Mouse (Mus musculus) megakaryocyte, embryonic 14.5 days (primary cell): ENCODE measurements around the gene Dusp1. TPM values are rescaled to one million over a fixed set of nuclear protein-coding genes. Genes with fewer than 3 reads are reported as not detected.

Experiments used
- H3K27me3 ChIP-seq: replicated peaks from 2 replicates; pipeline ENCODE3; 2012; ENCODE audit warnings: inconsistent platforms
- H3K36me3 ChIP-seq: replicated peaks from 2 replicates; pipeline ENCODE3; 2012; ENCODE audit warnings: low read length, inconsistent platforms, mixed read lengths
- H3K4me1 ChIP-seq: 2 replicates; pipeline ENCODE4 v1.6.1; 2012; ENCODE audit warnings: inconsistent platforms
- H3K4me3 ChIP-seq: replicated peaks from 2 replicates; pipeline ENCODE3; 2012; ENCODE audit warnings: moderate library complexity, mild to moderate bottlenecking, inconsistent platforms
- H3K9me3 ChIP-seq: 2 replicates; pipeline ENCODE4 v1.6.1; 2012; ENCODE audit warnings: inconsistent platforms
- FLI1 ChIP-seq: IDR thresholded peaks from 2 replicates; pipeline ENCODE4 v1.6.1; 2012; ENCODE audit warnings: low read length, inconsistent platforms, mixed read lengths
- GATA1 ChIP-seq: IDR thresholded peaks from 3 replicates; pipeline ENCODE4 v1.6.1; 2012; ENCODE audit warnings: mixed read lengths, low read length, inconsistent platforms, borderline replicate concordance
- polyA plus RNA-seq: library from polyadenylated mRNA; stranded (reverse); fragments of >175 nt; gene quantifications from 2 replicates; pipeline ENCODE4 v1.2.3, GENCODE M21; 2012; ENCODE audit warnings: low replicate concordance; ENCODE audit not compliant: insufficient read depth

Gene Dusp1
- polyA plus RNA-seq, 1 experiment, result 65.1 TPM

DNA sequence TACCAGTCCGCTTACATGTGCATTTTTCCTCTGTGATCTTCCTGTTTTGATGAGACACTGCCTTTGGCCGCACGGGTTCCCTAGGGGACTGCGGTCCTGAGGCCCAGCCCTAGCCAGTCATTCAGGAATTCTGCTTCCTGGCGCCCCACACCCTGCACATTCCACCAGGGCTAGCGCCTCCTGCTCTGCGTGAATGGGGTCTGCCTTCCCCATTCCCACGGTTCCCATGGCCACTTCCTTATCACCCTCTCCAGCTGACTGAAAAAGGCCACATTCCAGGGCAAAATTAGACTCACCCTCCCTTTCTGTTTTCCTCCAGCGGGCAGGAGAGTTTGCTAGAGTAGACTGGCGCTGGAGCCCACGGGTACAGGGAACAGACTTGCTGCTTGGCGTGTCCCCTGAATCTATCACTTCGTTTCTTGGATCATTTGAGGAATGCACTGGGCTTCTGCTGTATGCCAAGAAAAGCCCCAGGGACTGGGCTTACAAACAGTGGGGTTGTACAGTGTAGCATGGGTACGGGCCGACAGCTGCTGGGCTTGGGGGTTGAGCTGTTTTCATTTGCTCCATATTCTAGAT lies 22.7 kb upstream of the Dusp1 start:
- Histone ChIP-seq H3K27me3 (no peaks in the 10 kb centered on the region), H3K4me3 (peak overlapping the region; percentile 80), H3K9me3 (peaks cover 17% of the 10 kb centered on the region), H3K4me1 (peaks cover 61% of the 10 kb centered on the region), H3K36me3 (peaks cover 70% of the 10 kb centered on the region)
- no peak for TF ChIP-seq GATA1
- no peak for TF ChIP-seq FLI1

GRCm38 (mm10) chr17:26584063-26584462 lies 22.1 kb upstream of the Dusp1 start:
- H3K4me1 ChIP-seq, result peaks cover 62% of the 10 kb centered on the region
- H3K4me3 ChIP-seq, result peak overlapping the region; percentile 80
- no peaks in the 10 kb centered on the region for H3K27me3 ChIP-seq
- H3K9me3 ChIP-seq, result peaks cover 17% of the 10 kb centered on the region
- peaks cover 74% of the 10 kb centered on the region for H3K36me3 ChIP-seq
- TF ChIP-seq FLI1 (no peak), GATA1 (no peak)

DNA sequence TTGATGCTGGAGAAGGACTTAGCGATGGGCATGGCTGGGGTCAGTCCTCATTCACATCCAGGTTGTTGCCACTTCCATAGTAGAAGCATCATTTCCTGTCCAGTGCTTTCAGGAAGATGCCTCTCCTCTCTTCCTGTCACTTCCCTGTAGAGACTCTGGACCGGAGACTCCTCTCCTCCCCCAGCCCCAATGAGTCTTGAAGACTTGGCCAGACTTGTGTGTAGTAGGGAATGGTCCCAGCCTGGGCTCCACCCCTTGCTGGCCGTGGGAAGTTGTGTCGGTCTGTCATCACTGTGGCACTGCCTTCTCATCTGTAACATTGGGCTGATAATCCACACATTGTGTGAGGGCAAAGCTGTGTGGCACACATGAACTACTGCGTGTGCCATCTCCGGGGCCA lies 21.7 kb upstream of the Dusp1 start:
- H3K27me3 ChIP-seq, result no peaks in the 10 kb centered on the region
- peaks cover 62% of the 10 kb centered on the region for H3K4me1 ChIP-seq
- peak overlapping the region; percentile 38 for H3K4me3 ChIP-seq
- peaks cover 75% of the 10 kb centered on the region for H3K36me3 ChIP-seq
- TF ChIP-seq FLI1 (no peak), GATA1 (no peak)
- peaks cover 17% of the 10 kb centered on the region for H3K9me3 ChIP-seq

- peaks cover 76% of the 10 kb centered on the region for H3K36me3 ChIP-seq
- TF ChIP-seq GATA1 (no peak), FLI1 (no peak)
- peak overlapping the region; percentile 1 for H3K4me3 ChIP-seq
Observed at GRCm38 (mm10) chr17:26583056-26583455, 21.1 kb upstream of the Dusp1 start.

GRCm38 (mm10) chr17:26582297-26582696 lies 20.4 kb upstream of the Dusp1 start:
- H3K36me3 ChIP-seq, result peaks cover 76% of the 10 kb centered on the region
- no peaks in the 10 kb centered on the region for H3K27me3 ChIP-seq
- H3K4me1 ChIP-seq, result peaks cover 73% of the 10 kb centered on the region
- TF ChIP-seq GATA1 (no peak), FLI1 (no peak)
- H3K9me3 ChIP-seq, result peaks cover 17% of the 10 kb centered on the region
- no peak overlapping the region for H3K4me3 ChIP-seq

More at GRCm38 (mm10) chr17:26583056-26583455, 21.1 kb upstream of the Dusp1 start:
- peaks cover 17% of the 10 kb centered on the region for H3K9me3 ChIP-seq
- H3K4me1 ChIP-seq, result peaks cover 65% of the 10 kb centered on the region
- H3K27me3 ChIP-seq, result no peaks in the 10 kb centered on the region

- peaks cover 81% of the 10 kb centered on the region for H3K4me1 ChIP-seq
- no peak overlapping the region for H3K4me3 ChIP-seq
- TF ChIP-seq FLI1 (no peak), GATA1 (no peak)
- no peaks in the 10 kb centered on the region for H3K27me3 ChIP-seq
- H3K9me3 ChIP-seq, result peaks cover 17% of the 10 kb centered on the region
- peaks cover 82% of the 10 kb centered on the region for H3K36me3 ChIP-seq
Observed at GRCm38 (mm10) chr17:26580873-26581401, 19.0 kb upstream of the Dusp1 start.

- Histone ChIP-seq H3K27me3 (no peaks in the 10 kb centered on the region), H3K9me3 (peaks cover 17% of the 10 kb centered on the region), H3K4me3 (no peak overlapping the region), H3K4me1 (peaks cover 82% of the 10 kb centered on the region), H3K36me3 (peaks cover 84% of the 10 kb centered on the region)
- TF ChIP-seq FLI1 (no peak), GATA1 (no peak)
Observed at GRCm38 (mm10) chr17:26579396-26579795, 17.5 kb upstream of the Dusp1 start.

DNA sequence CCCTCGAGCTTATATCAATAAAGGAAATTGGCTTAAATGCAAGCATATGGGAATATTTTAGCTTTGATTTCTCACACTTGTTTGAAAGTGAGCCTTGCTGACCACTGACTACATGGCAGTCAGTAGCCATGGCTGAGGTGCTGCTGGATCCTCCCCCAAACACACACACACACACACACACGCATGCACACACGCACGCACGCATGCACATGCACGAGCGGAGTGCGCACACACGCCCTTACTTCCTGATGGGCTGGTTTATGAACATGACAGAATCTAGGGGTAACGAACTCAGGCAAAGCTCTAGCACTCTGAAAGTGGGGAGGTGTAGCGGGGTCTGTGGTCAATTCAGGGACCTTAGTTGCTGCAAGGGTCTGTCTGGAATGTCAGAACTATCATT lies 16.8 kb upstream of the Dusp1 start:
- Histone ChIP-seq H3K27me3 (no peaks in the 10 kb centered on the region), H3K9me3 (peaks cover 17% of the 10 kb centered on the region), H3K4me3 (no peak overlapping the region), H3K36me3 (peaks cover 81% of the 10 kb centered on the region), H3K4me1 (peaks cover 82% of the 10 kb centered on the region)
- no peak for TF ChIP-seq GATA1
- TF ChIP-seq FLI1, result no peak

DNA sequence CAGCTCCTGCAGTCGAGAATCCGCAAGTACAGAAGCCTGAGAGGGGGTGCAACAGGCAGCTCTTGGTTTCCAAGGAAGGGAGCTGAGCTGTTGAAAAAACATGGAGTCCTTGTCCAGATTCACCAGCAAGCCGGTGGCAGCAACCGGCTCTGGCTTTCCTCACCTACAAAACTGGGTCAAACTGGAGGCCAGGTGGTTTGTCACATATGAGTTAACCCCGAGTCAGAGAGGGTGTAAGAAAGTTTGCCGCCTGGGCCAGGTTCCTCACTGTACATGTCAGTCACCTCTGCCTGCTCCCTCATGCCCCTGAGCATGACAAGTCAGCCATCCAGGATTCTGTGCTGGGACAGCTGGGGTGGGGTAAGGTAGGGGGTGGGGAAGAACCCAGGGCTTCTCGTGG lies 16.2 kb upstream of the Dusp1 start:
- Histone ChIP-seq H3K4me1 (peaks cover 82% of the 10 kb centered on the region), H3K27me3 (no peaks in the 10 kb centered on the region), H3K9me3 (peaks cover 17% of the 10 kb centered on the region), H3K4me3 (no peak overlapping the region), H3K36me3 (peaks cover 75% of the 10 kb centered on the region)
- TF ChIP-seq GATA1 (no peak), FLI1 (no peak)

GRCm38 (mm10) chr17:26577309-26577708 lies 15.4 kb upstream of the Dusp1 start:
- H3K36me3 ChIP-seq, result peaks cover 71% of the 10 kb centered on the region
- peaks cover 82% of the 10 kb centered on the region for H3K4me1 ChIP-seq
- H3K4me3 ChIP-seq, result no peak overlapping the region
- no peaks in the 10 kb centered on the region for H3K27me3 ChIP-seq
- H3K9me3 ChIP-seq, result peaks cover 12% of the 10 kb centered on the region
- TF ChIP-seq GATA1 (no peak), FLI1 (no peak)
